Mouse (Mus musculus) C2C12 (cell line): ENCODE results near the gene Spred3.

ENCODE experiments used
- CEBPB ChIP-seq: IDR thresholded peaks from one replicate; pipeline ENCODE4 v1.6.1; 2011; ENCODE audit warnings: low read depth, mild to moderate bottlenecking, control low read depth, moderate library complexity
- CTCF ChIP-seq: IDR thresholded peaks from one replicate; pipeline ENCODE4 v1.5.1; 2011; ENCODE audit not compliant: control insufficient read depth, insufficient read depth, insufficient read length
- MAX ChIP-seq: IDR thresholded peaks from one replicate; pipeline ENCODE4 v1.6.1; 2011; ENCODE audit warnings: mild to moderate bottlenecking, control low read depth

DNA sequence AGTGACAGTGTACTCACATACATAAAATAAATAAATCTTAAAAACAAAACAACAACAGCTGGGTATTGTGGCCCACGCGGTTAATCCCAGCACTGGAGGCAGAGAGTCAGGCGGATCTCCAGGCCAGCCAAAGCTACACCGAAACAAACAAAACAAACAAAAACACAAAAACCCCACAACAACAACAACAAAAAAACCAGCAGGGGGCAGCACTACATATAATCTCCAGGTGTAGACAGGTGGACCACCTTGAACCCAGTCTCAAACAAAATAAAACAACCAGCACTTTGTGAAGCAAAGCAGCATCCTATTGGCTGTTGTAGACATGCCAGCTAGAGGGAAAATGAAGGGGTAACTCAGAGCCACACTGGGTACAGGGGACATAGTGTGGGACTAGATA is 7.9 kb upstream of the Spred3 start:
- TF ChIP-seq CTCF = no peak
- TF ChIP-seq CEBPB = no peak
- TF ChIP-seq MAX = no peak
